ENCODE assay signal across 14 mouse cellular contexts in genomic region chr2:139757021-139757420, GRCm38 (mm10).
DNase-seq lines count a peak whose midpoint lies in the region; ATAC-seq lines count a peak whose summit lies in the region.
"Had no signal": no experiment of that assay in that cellular context is flagged by ENCODE, and none has a peak within 500 bp of the region (broad histone marks: within the 10 kb centered on the region; RNA-seq: fewer than 3 reads in every experiment).

No protein-coding gene starts in this region.

- no peak overlapping the region for H3K27ac ChIP-seq in limb, embryonic 12.5 days
- H3K27ac ChIP-seq in limb, embryonic 10.5 days, result no peak overlapping the region
- H3K27ac ChIP-seq in forebrain, embryonic 14.5 days (ENCODE audit: low read depth, low read length), result no peak overlapping the region
- H3K27ac ChIP-seq in midbrain, embryonic 11.5 days (ENCODE audit: low read depth, low read length), result no peak overlapping the region
- H3K27ac ChIP-seq: limb, embryonic 13.5 days had no signal

- no peaks in the 10 kb centered on the region for H3K4me1 ChIP-seq in limb, embryonic 12.5 days (replicated peaks)
- no peaks in the 10 kb centered on the region for H3K4me1 ChIP-seq in limb, embryonic 10.5 days
- H3K4me1 ChIP-seq in forebrain, embryonic 14.5 days (ENCODE audit: control insufficient read depth, insufficient read depth, low read length), result no peaks in the 10 kb centered on the region
- no peaks in the 10 kb centered on the region for H3K4me1 ChIP-seq in midbrain, embryonic 11.5 days (ENCODE audit: control insufficient read depth, insufficient read depth, low read length)
- H3K4me1 ChIP-seq: limb, embryonic 13.5 days had no signal

- ATAC-seq in limb, embryonic 12.5 days (ENCODE audit: insufficient number of reproducible peaks, insufficient read depth, low FRiP score, low TSS enrichment, low read depth), result peak; percentile 56; the same call in 1 of the 2 replicates
- ATAC-seq in forebrain, embryonic 14.5 days, result peak; percentile 42; the same call in 1 of the 2 replicates
- ATAC-seq in midbrain, embryonic 11.5 days (ENCODE audit: low FRiP score), result peak; percentile 95
- ATAC-seq: intestine, postnatal 0 days had no signal

- H3K27me3 ChIP-seq in limb, embryonic 12.5 days, result no peaks in the 10 kb centered on the region
- no peaks in the 10 kb centered on the region for H3K27me3 ChIP-seq in limb, embryonic 10.5 days (ENCODE audit: low read depth, poor library complexity, severe bottlenecking)
- H3K27me3 ChIP-seq in forebrain, embryonic 14.5 days (replicated peaks; ENCODE audit: control insufficient read depth, insufficient read depth, low read length), result no peaks in the 10 kb centered on the region
- H3K27me3 ChIP-seq in midbrain, embryonic 11.5 days (ENCODE audit: control insufficient read depth, insufficient read depth, low read length), result no peaks in the 10 kb centered on the region
- H3K27me3 ChIP-seq: limb, embryonic 13.5 days had no signal

- H3K4me2 ChIP-seq in limb, embryonic 12.5 days, result no peak overlapping the region
- H3K4me2 ChIP-seq in forebrain, embryonic 14.5 days (ENCODE audit: low read length), result no peak overlapping the region
- no peak overlapping the region for H3K4me2 ChIP-seq in midbrain, embryonic 11.5 days
- H3K4me2 ChIP-seq: limb, embryonic 13.5 days had no signal

- WGBS in limb, embryonic 12.5 days, result 84% methylated on average over 8 of the region's 8 CpGs
- 85% methylated on average over 8 of the region's 8 CpGs for WGBS in limb, embryonic 10.5 days
- WGBS in forebrain, embryonic 14.5 days, result 77% methylated on average over 8 of the region's 8 CpGs
- WGBS in midbrain, embryonic 11.5 days, result 72% methylated on average over 8 of the region's 8 CpGs

- no peaks in the 10 kb centered on the region for H3K9me3 ChIP-seq in limb, embryonic 12.5 days
- no peaks in the 10 kb centered on the region for H3K9me3 ChIP-seq in limb, embryonic 10.5 days (replicated peaks)
- H3K9me3 ChIP-seq in forebrain, embryonic 14.5 days (replicated peaks; ENCODE audit: control insufficient read depth, low read length), result no peaks in the 10 kb centered on the region
- no peaks in the 10 kb centered on the region for H3K9me3 ChIP-seq in midbrain, embryonic 11.5 days (ENCODE audit: control insufficient read depth, low read length)
- H3K9me3 ChIP-seq: G1E; limb, embryonic 13.5 days had no signal

- DNase-seq in limb, embryonic 10.5 days (ENCODE audit: low spot score), result no peak
- no peak for DNase-seq in forebrain, embryonic 14.5 days (ENCODE audit: low spot score)
- peak; percentile 80 for DNase-seq in midbrain, embryonic 11.5 days (ENCODE audit: low spot score, missing footprints)
- DNase-seq in retina, embryonic 14.5 days (ENCODE audit: low spot score), result peak; percentile 42
- no peak for DNase-seq in cerebellum, adult 18-20 months
- DNase-seq in kidney, postnatal 10 days, result no peak
- DNase-seq: cerebellum, adult 11 months; gastrocnemius, postnatal 10 days; heart, postnatal 36 days; lung, adult 18-20 months had no signal

- H3K36me3 ChIP-seq in limb, embryonic 12.5 days, result peaks cover 15% of the 10 kb centered on the region
- no peaks in the 10 kb centered on the region for H3K36me3 ChIP-seq in limb, embryonic 10.5 days
- no peaks in the 10 kb centered on the region for H3K36me3 ChIP-seq in forebrain, embryonic 14.5 days (ENCODE audit: control insufficient read depth, insufficient read depth, low read length)
- no peaks in the 10 kb centered on the region for H3K36me3 ChIP-seq in midbrain, embryonic 11.5 days (ENCODE audit: control insufficient read depth, insufficient read depth, low read length)
- H3K36me3 ChIP-seq: G1E had no signal

- H3K9ac ChIP-seq in limb, embryonic 12.5 days (replicated peaks), result no peak overlapping the region
- no peak overlapping the region for H3K9ac ChIP-seq in forebrain, embryonic 14.5 days (ENCODE audit: low read length)
- H3K9ac ChIP-seq in midbrain, embryonic 11.5 days (ENCODE audit: low read length), result no peak overlapping the region
- H3K9ac ChIP-seq: limb, embryonic 13.5 days had no signal

- no peak overlapping the region for H3K4me3 ChIP-seq in limb, embryonic 12.5 days (replicated peaks)
- H3K4me3 ChIP-seq in limb, embryonic 10.5 days, result no peak overlapping the region
- H3K4me3 ChIP-seq in forebrain, embryonic 14.5 days (ENCODE audit: low read depth, low read length), result no peak overlapping the region
- no peak overlapping the region for H3K4me3 ChIP-seq in midbrain, embryonic 11.5 days (ENCODE audit: low read depth, low read length)
- H3K4me3 ChIP-seq: limb, embryonic 13.5 days had no signal

Comparison
In these comparisons a context has a peak if more than half of its experiments do, and no peak if none do; other contexts are left out.
1. ATAC-seq: peak in every context shown above with its lines; median percentile 95 in midbrain, embryonic 11.5 days; 56 in limb, embryonic 12.5 days; 42 in forebrain, embryonic 14.5 days.
2. DNase-seq: peak in midbrain, embryonic 11.5 days (single experiment) and retina, embryonic 14.5 days (single experiment); none in limb, embryonic 10.5 days (single experiment), forebrain, embryonic 14.5 days (single experiment), cerebellum, adult 18-20 months (0 of 2) and kidney, postnatal 10 days (single experiment).